Mouse (Mus musculus) heart, postnatal 25 days (tissue): ENCODE measurements around the gene Epor. TPM values are rescaled to one million over a fixed set of nuclear protein-coding genes. Genes with fewer than 3 reads are reported as not detected.
A peak's percentile ranks its signal among the peaks of the same experiment; 100 is the strongest.

Experiments
- DNase-seq: peaks from one replicate; pipeline ENCODE4 v3.0.0; 2022; ENCODE audit warnings: low spot score
- intact Hi-C: fragments of 180-260 bp; cut with DNase I; formaldehyde crosslinking; loops from one replicate; pipeline ENCODE4 v1.15.1; 2025
- total RNA-seq, 2 experiments: library from RNA; stranded (reverse); gene quantifications; 2 replicates each; pipeline ENCODE4 v1.2.3; 2021

Gene Epor
- total RNA-seq, 2 experiments from 2014 or later, result 0.83 to 1.6 TPM

- no peak for DNase-seq
- intact Hi-C loops, result loop anchor here (5.0 kb wide), 1 partner anchor 166 kb away; no protein-coding TSS in a partner anchor
Observed at GRCm38 (mm10) chr9:21976626-21977175, 13.4 kb upstream of the Epor start.

- DNase-seq, result no peak
- intact Hi-C loops, result no loop called here
Observed at GRCm38 (mm10) chr9:21969304-21969703, 6.0 kb upstream of the Epor start.

GRCm38 (mm10) chr9:21968883-21969282 lies 5.6 kb upstream of the Epor start:
- no peak for DNase-seq
- intact Hi-C loops, result no loop called here

- intact Hi-C loops, result no loop called here
Observed at GRCm38 (mm10) chr9:21962416-21963059, 768 bp downstream of the Epor start.

GRCm38 (mm10) chr9:21962010-21962409 lies 1.3 kb downstream of the Epor start:
- no peak for DNase-seq
- intact Hi-C loops, result no loop called here

More at GRCm38 (mm10) chr9:21962416-21963059, 768 bp downstream of the Epor start:
- DNase-seq, result peak; percentile 52

- intact Hi-C loops, result no loop called here
- DNase-seq, result no peak
Observed at GRCm38 (mm10) chr9:21961366-21961980, 1.8 kb downstream of the Epor start.

- intact Hi-C loops, result no loop called here
- DNase-seq, result no peak
Observed at GRCm38 (mm10) chr9:21960558-21961208, 2.6 kb downstream of the Epor start.

- no peak for DNase-seq
- intact Hi-C loops, result no loop called here
Observed at GRCm38 (mm10) chr9:21960135-21960534, 3.2 kb downstream of the Epor start.

GRCm38 (mm10) chr9:21959244-21959643 lies 4.1 kb downstream of the Epor start:
- DNase-seq, result no peak
- intact Hi-C loops, result no loop called here

- DNase-seq, result no peak
- intact Hi-C loops, result no loop called here
Observed at GRCm38 (mm10) chr9:21958372-21958771, 4.9 kb downstream of the Epor start.

GRCm38 (mm10) chr9:21955570-21956281 lies 7.6 kb downstream of the Epor start, which contains the start of gene Swsap1:
Gene Swsap1 (plus strand): TSS chr9:21955755.
- peak; percentile 97 for DNase-seq
- intact Hi-C loops, result loop anchor here (2.0 kb wide), 1 partner anchor 47 kb away; the partner anchor contains the start of genes Ccdc151 and Prkcsh

- no peak for DNase-seq
- intact Hi-C loops, result no loop called here
Observed at GRCm38 (mm10) chr9:21955225-21955569, 8.1 kb downstream of the Epor start.

- intact Hi-C loops, result no loop called here
- no peak for DNase-seq
Observed at GRCm38 (mm10) chr9:21954635-21955034, 8.7 kb downstream of the Epor start.

- intact Hi-C loops, result no loop called here
- no peak for DNase-seq
Observed at GRCm38 (mm10) chr9:21953600-21953999, 9.7 kb downstream of the Epor start.

GRCm38 (mm10) chr9:21951977-21952376 lies 11.3 kb downstream of the Epor start:
- intact Hi-C loops, result no loop called here
- DNase-seq, result no peak

- intact Hi-C loops, result no loop called here
- no peak for DNase-seq
Observed at GRCm38 (mm10) chr9:21950322-21950721, 13.0 kb downstream of the Epor start.

- intact Hi-C loops, result no loop called here
Observed at GRCm38 (mm10) chr9:21948790-21949189, 14.5 kb downstream of the Epor start.

GRCm38 (mm10) chr9:21948146-21948545 lies 15.2 kb downstream of the Epor start:
- intact Hi-C loops, result no loop called here
- DNase-seq, result no peak

More at GRCm38 (mm10) chr9:21948790-21949189, 14.5 kb downstream of the Epor start:
- no peak for DNase-seq

GRCm38 (mm10) chr9:21947540-21948130 lies 15.7 kb downstream of the Epor start:
- intact Hi-C loops, result no loop called here

GRCm38 (mm10) chr9:21944267-21944666 lies 19.0 kb downstream of the Epor start:
- intact Hi-C loops, result no loop called here
- no peak for DNase-seq

More at GRCm38 (mm10) chr9:21947540-21948130, 15.7 kb downstream of the Epor start:
- DNase-seq, result no peak
